Mouse (Mus musculus) heart, postnatal 0 days (tissue): ENCODE measurements around the gene Ccdc110. TPM values are rescaled to one million over a fixed set of nuclear protein-coding genes. Genes with fewer than 3 reads are reported as not detected.
A peak's percentile ranks its signal among the peaks of the same experiment; 100 is the strongest.

Experiments
- ATAC-seq: fragments of 200-750 bp; cut with Nextera tagmentation; 2 replicates; pipeline ENCODE4 v1.8.0; 2017; ENCODE audit warnings: low read depth, moderate number of reproducible peaks, moderate library complexity; ENCODE audit not compliant: insufficient read depth
- DNase-seq: peaks from one replicate; pipeline ENCODE4 v3.0.0-alpha.2; 2016; ENCODE audit warnings: low spot score
- H3K27ac ChIP-seq: fragments of 300-500 bp; sonication (generic); 2 replicates; pipeline ENCODE4 v1.5.1; 2014; ENCODE audit warnings: low read depth, mild to moderate bottlenecking
- H3K27me3 ChIP-seq: fragments of 300-500 bp; sonication (generic); 2 replicates; pipeline ENCODE4 v1.6.1; 2014; ENCODE audit warnings: low read length, mixed read lengths; ENCODE audit not compliant: control insufficient read depth, insufficient read depth
- H3K36me3 ChIP-seq: fragments of 300-500 bp; sonication (generic); replicated peaks from 2 replicates; pipeline ENCODE4 v1.6.1; 2014; ENCODE audit warnings: low read length, mixed read lengths; ENCODE audit not compliant: control insufficient read depth, insufficient read depth
- H3K4me1 ChIP-seq: fragments of 300-500 bp; sonication (generic); 2 replicates; pipeline ENCODE4 v1.6.1; 2014; ENCODE audit warnings: antibody characterized with exemption; ENCODE audit not compliant: control insufficient read depth, insufficient read depth
- H3K4me2 ChIP-seq: fragments of 300-500 bp; sonication (generic); 2 replicates; pipeline ENCODE4 v1.6.1; 2014; ENCODE audit warnings: low read depth, mild to moderate bottlenecking, low read length, moderate library complexity
- H3K4me3 ChIP-seq: fragments of 300-500 bp; sonication (generic); 2 replicates; pipeline ENCODE4 v1.5.1; 2014; ENCODE audit warnings: low read depth, low read length
- H3K9ac ChIP-seq: fragments of 300-500 bp; sonication (generic); replicated peaks from 2 replicates; pipeline ENCODE4 v1.6.1; 2014; ENCODE audit warnings: low read depth, low read length, mixed read lengths
- H3K9me3 ChIP-seq: fragments of 300-500 bp; sonication (generic); replicated peaks from 2 replicates; pipeline ENCODE4 v1.6.1; 2016; ENCODE audit warnings: low read length; ENCODE audit not compliant: control insufficient read depth
- CTCF ChIP-seq: IDR thresholded peaks from 2 replicates; pipeline ENCODE4 v1.5.1; 2016; ENCODE audit warnings: antibody characterized with exemption, control low read depth, low read depth
- EP300 ChIP-seq: IDR thresholded peaks from 2 replicates; pipeline ENCODE4 v1.6.1; 2016; ENCODE audit warnings: antibody characterized with exemption, low read depth
- WGBS: fragments of 180-500 bp; shearing (Covaris S2); extraction: QIAGEN DNeasy Blood & Tissue Kit; methylation state at CpG from one replicate; pipeline ENCODE4 v1.1.7; 2014; 5-methylcytosine and 5-hydroxymethylcytosine counted together
- polyA plus RNA-seq: library from polyadenylated mRNA; unstranded; fragments of >200 nt; fragmentation: Nextera tagmentation; extraction: Ambion mirVana; gene quantifications from 2 replicates; pipeline ENCODE4 v1.2.1, GENCODE M21; 2015
- total RNA-seq: library from RNA; depleted of rRNA; stranded (reverse); fragments of >200 nt; gene quantifications from 2 replicates; pipeline ENCODE4 v1.2.3, GENCODE M21; 2014; ENCODE audit warnings: low replicate concordance

The Ccdc110 gene
- total and polyA plus RNA-seq, 2 experiments from 2014 or later = not detected

- DNase-seq = no peak
- Histone ChIP-seq H3K27ac (peak overlapping the region; percentile 67), H3K4me2 (0 out of 2 replicates have a peak overlapping the region, but pooled peaks have one; percentile 32), H3K4me3 (no peak overlapping the region), H3K27me3 (no peaks in the 10 kb centered on the region), H3K9ac (no peak overlapping the region), H3K9me3 (no peaks in the 10 kb centered on the region), H3K4me1 (no peaks in the 10 kb centered on the region), H3K36me3 (peaks cover 42% of the 10 kb centered on the region)
- peak; percentile 5; the same call in 1 of the 2 replicates for ATAC-seq
- 55% methylated on average over 3 of the region's 3 CpGs for WGBS
- no peak for TF ChIP-seq CTCF
- no peak for TF ChIP-seq EP300
These were observed 17.9 kb upstream of the Ccdc110 start for GRCm38 (mm10) chr8:45916496-45916895.

- DNase-seq (peak; percentile 30), ATAC-seq (peak; percentile 56; the same call in 1 of the 2 replicates)
- no peak for TF ChIP-seq CTCF
- peak overlapping the region; percentile 32 for H3K4me2 ChIP-seq
- peak overlapping the region; percentile 9; the same call in 1 of the 2 replicates for H3K4me3 ChIP-seq
- no peaks in the 10 kb centered on the region for H3K27me3 ChIP-seq
- no peaks in the 10 kb centered on the region for H3K4me1 ChIP-seq
- H3K36me3 ChIP-seq = peaks cover 42% of the 10 kb centered on the region
- WGBS = 51% methylated on average over 20 of the region's 20 CpGs
- no peak overlapping the region for H3K9ac ChIP-seq
- peak overlapping the region; percentile 67 for H3K27ac ChIP-seq
- no peaks in the 10 kb centered on the region for H3K9me3 ChIP-seq
These were observed 17.3 kb upstream of the Ccdc110 start for GRCm38 (mm10) chr8:45917040-45917679.

GRCm38 (mm10) chr8:45918891-45919290 lies 15.5 kb upstream of the Ccdc110 start:
- DNase-seq (no peak), ATAC-seq (no peak)
- WGBS = 73% methylated on average over 15 of the region's 15 CpGs
- H3K9me3 ChIP-seq = no peaks in the 10 kb centered on the region
- H3K4me1 ChIP-seq = no peaks in the 10 kb centered on the region
- H3K9ac ChIP-seq = no peak overlapping the region
- peaks cover 37% of the 10 kb centered on the region for H3K36me3 ChIP-seq
- no peak overlapping the region for H3K4me2 ChIP-seq
- no peak overlapping the region for H3K27ac ChIP-seq
- TF ChIP-seq CTCF (no peak), EP300 (no peak)
- H3K4me3 ChIP-seq = no peak overlapping the region
- H3K27me3 ChIP-seq = no peaks in the 10 kb centered on the region

GRCm38 (mm10) chr8:45920392-45920791 lies 14.0 kb upstream of the Ccdc110 start:
- peaks cover 35% of the 10 kb centered on the region for H3K36me3 ChIP-seq

GRCm38 (mm10) chr8:45922116-45922515 lies 12.3 kb upstream of the Ccdc110 start:
- Histone ChIP-seq H3K27ac (no peak overlapping the region), H3K9me3 (no peaks in the 10 kb centered on the region), H3K36me3 (peaks cover 22% of the 10 kb centered on the region), H3K27me3 (no peaks in the 10 kb centered on the region), H3K4me2 (no peak overlapping the region), H3K4me1 (no peaks in the 10 kb centered on the region), H3K9ac (no peak overlapping the region), H3K4me3 (no peak overlapping the region)
- no peak for TF ChIP-seq CTCF
- no peak for TF ChIP-seq EP300
- ATAC-seq = no peak
- DNase-seq = no peak
- 91% methylated on average over 7 of the region's 7 CpGs for WGBS

More at GRCm38 (mm10) chr8:45920392-45920791, 14.0 kb upstream of the Ccdc110 start:
- H3K4me3 ChIP-seq = no peak overlapping the region
- no peak for DNase-seq
- no peaks in the 10 kb centered on the region for H3K4me1 ChIP-seq
- no peak for TF ChIP-seq EP300
- TF ChIP-seq CTCF = no peak
- no peaks in the 10 kb centered on the region for H3K9me3 ChIP-seq
- 79% methylated on average over 7 of the region's 7 CpGs for WGBS
- no peak for ATAC-seq
- H3K4me2 ChIP-seq = no peak overlapping the region
- no peak overlapping the region for H3K9ac ChIP-seq
- no peaks in the 10 kb centered on the region for H3K27me3 ChIP-seq
- H3K27ac ChIP-seq = no peak overlapping the region

- no peak for ATAC-seq
- Histone ChIP-seq H3K4me2 (no peak overlapping the region), H3K4me1 (0 out of 2 replicates have a peak, but pooled peaks cover 2% of the 10 kb centered on the region), H3K36me3 (no peaks in the 10 kb centered on the region), H3K27ac (no peak overlapping the region), H3K9me3 (no peaks in the 10 kb centered on the region), H3K4me3 (no peak overlapping the region), H3K9ac (no peak overlapping the region), H3K27me3 (no peaks in the 10 kb centered on the region)
- no peak for TF ChIP-seq CTCF
- no peak for TF ChIP-seq EP300
- 79% methylated on average over 9 of the region's 9 CpGs for WGBS
- DNase-seq = no peak
These were observed 2.6 kb downstream of the Ccdc110 start for GRCm38 (mm10) chr8:45936986-45937385.
